Mouse (Mus musculus) MEL-GATA-1-ER (cell line): ENCODE measurements around the gene Pi4ka.

Experiments used
- DNase-seq: peaks from one replicate; pipeline ENCODE4 v3.0.0-alpha.2; 2012; ENCODE audit warnings: low read depth; ENCODE audit errors: extremely low read depth

Gene Pi4ka

DNA sequence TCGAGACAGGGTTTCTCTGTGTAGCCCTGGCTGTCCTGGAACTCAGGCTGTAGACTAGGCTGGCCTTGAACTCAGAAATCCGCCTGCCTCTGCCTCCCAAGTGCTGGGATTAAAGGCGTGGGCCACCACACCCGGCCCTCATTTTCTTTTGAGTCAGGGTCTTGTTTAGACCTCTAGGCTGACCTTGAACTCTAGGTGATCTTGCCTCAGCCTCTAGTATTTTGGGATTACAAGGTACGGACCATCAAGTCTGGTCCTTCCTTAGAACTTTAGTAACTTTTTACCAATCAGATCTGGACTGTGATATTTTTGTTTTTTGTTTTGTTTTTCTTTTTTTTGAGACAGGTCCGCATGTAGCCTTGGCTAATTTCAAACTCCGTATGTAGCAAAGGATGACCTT is 130.4 kb downstream of the Pi4ka start, which contains the start of gene Tmem191c:
TSS of gene Tmem191c (plus strand) at position 357 of the 400 bp plus-strand sequence.
- DNase-seq = no peak

DNA sequence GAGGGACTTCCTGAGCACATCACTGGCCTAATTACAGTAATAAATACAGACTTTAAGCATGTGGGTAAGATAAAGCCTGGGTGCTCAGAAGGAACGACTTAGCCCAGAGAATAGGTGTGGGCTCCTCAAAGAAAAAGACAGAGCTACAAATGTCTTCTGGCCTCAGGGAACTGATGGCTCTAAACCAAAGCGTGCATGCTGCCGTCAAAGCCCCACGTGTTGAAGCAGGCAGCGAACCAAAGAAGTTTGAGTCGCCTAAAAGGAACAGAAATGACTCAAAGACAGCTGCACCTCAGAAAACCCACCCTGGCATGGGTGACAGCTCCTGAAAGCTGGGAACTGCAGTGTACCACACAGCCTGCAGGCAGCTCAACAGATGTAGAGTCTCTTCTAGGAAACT is 134.3 kb downstream of the Pi4ka start:
- DNase-seq = peak; percentile 50

DNA sequence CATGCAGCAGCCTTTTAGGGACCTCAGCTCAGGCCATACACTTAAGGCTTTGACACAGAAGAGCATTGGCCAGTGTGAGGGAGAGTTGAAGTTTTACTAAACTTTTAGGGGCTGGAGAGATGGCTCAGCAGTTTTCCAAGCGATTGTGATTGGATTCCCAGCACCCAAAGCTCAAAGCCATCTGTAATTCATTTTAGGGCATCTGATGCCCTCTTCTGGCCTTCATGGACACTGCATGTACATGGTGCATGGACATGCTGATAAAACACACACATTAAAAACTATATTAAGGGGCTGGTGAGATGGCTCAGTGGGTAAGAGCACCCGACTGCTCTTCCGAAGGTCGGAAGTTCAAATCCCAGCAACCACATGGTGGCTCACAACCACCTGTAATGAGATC is 135.0 kb downstream of the Pi4ka start:
- DNase-seq = peak; percentile 62

DNA sequence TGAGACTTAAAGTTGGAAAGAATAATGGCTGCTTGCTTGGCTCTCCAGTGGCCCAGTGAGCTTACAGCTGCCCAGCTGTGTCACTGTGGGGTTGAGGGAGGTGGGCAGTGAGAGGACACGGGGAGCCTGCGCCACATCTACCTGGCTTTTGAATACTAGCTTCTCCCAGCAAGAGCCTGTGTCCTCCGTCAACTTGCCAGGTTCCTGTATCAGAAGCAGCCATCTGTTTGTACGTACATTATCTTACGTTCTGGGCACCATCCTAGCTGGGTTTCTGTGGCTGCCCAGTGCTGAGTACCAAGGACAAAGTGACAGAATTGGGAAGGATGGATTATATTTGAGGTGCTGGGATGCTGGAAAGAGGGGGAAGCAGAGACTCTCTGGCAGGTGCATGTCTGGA is 136.2 kb downstream of the Pi4ka start:
- no peak for DNase-seq

DNA sequence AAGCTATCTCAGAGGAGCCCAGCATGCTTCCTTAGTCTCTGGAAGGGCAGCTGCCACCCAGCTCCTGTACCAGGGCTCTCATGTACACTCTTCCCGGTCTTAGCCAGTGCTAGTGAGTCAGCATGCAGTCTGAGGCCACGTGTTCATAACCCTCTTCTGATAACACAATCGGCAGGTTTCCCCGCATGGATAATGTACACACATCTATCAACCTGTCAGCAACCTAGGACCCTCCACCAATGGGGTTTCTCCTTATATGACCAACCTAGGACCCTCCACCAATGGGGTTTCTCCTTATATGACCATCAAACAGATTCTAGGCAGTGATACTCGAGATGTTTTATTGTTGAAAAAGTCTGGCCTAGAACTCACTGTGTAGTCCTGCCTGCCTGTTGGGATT is 138.2 kb downstream of the Pi4ka start:
- DNase-seq = peak; percentile 63

DNA sequence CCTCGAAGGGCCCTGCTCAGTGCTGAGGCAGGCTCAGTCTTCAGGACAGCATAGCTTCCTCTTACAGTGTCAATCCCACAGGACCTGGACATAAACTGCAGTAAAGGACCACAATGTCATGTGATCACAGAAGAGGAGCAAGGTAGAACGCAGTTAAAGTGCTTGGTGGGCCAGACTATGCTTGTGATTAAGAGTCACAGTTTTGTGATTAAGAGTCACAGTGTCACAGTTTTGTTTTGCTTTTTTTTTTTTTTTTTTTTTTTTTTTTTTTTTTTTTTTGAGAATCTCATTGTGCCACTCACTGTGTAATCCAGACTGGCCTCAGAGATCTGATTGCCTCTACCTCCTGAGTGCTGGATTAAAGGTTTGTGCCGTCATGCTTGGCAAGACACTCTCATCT is 140.0 kb downstream of the Pi4ka start:
- no peak for DNase-seq

DNA sequence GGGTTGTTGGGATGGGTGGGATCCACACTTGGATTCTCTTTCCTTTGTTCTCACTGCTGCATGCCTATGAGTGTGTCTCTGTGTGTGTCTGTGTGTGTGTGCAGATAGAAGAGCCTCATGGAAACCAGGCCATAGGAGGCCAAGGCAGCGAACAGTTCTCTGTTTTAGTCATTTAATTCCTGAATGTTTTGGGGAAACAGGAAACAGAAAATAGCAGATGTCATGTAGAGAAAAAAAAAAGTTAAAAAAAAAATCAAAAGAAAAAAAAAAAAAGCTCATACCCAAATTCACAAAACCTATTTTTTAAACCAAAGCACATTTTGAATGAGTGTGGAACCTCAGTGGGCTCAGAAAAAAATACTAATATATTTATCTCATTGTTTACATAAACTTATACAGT is 144.8 kb downstream of the Pi4ka start:
- no peak for DNase-seq

DNA sequence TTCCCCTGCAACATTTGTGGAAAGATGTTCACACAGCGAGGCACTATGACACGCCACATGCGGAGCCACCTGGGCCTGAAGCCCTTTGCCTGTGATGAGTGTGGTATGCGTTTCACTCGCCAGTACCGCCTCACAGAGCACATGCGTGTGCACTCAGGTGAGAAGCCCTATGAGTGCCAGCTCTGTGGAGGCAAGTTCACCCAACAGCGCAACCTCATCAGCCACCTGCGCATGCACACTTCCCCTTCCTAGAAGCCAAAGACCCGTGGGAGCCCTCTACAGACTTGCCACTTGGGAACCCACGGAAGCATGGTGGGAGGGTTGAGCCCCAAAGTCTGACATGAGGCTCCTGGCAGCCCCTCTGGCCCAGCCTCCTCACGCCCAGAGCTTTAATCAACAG is 147.2 kb downstream of the Pi4ka start:
- DNase-seq = no peak

DNA sequence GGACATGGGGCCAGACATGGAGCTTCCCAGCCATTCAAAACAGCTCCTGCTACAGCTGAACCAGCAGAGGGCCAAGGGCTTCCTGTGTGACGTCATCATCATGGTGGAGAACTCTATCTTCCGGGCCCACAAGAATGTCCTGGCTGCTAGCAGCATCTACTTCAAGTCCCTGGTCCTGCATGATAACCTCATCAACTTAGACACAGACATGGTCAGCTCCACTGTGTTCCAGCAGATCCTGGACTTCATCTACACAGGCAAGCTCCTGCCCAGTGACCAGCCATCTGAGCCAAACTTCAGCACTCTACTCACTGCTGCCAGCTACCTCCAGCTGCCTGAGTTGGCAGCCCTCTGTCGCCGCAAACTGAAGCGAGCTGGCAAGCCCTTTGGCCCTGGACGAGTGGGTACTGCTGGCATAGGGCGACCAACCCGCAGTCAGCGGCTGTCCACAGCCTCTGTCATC is 148.7 kb downstream of the Pi4ka start:
- DNase-seq = no peak

DNA sequence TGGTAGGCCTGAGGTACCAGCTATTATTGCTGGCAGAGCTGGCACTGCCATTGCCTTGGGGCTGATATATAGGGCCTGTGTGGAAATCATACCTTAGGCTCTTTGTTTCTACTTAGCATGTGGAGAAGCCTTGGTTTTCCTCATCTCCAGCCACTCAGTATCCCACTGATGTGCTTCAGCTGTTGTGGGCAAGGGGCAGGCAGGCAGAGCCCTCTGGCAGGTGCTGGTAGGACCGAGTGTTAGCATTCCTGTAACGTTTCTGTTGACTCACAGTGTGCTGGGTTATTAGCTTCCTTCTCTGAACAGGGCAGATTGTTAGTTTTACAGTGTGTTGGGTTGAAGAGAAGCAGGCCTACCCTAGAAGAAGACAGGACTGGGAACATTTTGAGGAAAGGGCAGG is 150.8 kb downstream of the Pi4ka start:
- DNase-seq = no peak

DNA sequence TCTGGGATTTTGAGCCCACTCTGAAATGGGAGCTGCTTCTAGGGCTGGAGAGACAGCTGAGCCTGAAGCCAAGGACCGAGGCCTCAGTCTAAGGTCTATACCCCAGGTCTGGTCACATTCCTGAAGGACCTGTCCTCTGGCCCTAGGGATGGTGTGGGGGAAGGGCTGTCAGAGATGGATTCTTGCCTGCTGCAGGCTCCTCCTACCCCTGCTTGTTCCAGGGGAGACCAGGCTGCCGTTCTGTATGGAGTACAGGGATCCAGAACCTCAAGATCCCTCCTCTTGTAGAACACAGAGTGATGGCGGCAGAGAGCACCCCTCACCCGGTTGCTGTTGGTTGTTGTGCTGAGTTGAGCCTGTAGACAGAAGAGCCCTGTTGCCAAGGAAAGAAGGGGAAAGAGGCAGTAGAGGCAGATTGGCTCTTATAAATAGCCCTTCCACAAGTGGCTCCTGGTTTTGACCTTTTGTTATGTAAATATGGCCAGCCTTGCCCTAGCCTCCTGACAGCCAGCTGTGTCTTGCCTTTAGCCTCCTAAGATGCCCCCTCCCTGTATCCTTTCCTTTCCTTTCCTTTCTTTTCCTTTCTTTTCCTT is 152.0 kb downstream of the Pi4ka start:
- DNase-seq = no peak

DNA sequence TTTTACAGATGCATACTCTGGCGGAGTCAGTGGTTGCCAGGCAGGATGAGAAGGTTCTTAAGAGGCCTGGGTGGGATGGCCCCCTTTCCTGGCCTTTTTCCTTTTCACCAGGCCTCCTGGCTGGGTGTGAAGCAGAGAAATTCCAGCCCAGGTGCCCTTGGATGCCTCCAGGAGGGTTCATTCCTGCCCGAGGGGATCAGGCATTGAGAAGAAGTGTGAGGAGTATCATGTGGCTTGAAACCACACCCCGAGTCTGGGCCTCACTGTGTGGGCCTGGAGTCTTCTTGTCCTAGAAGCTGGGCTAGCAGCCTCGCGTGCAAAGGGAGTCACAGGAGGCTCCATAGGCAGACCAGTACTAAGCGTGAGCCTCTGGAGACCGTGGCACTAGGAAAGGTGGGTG is 153.3 kb downstream of the Pi4ka start:
- DNase-seq = no peak

DNA sequence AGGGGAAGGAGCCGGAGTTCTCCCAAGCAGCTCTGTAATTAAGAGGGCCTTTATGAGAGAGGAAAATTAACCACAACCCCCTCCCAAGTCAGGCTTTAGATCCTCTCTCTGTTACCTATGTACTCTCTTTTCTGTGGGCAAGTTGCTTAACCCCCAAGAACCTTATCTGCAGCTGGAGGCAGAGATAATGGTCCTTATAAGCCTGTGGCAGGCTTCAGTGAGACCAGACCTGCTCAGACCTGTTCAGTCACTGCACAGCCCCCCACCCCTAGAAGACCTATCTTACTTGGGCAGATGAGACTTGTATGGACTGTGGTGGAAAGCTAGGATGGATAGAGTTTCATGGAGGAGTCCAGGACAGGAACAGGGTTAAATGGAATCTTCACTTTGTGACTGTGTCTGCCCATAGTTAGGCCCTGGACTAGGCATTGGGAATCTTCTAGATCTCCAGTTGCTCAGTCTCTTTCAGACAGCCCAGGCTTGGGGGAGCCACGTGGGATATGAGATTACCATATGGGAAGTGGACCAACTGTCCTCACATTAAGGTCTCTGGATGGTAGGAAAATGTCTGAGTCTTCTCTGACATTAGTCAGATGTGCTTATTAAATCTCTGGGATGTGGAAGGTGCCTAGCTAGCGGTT is 153.9 kb downstream of the Pi4ka start:
- peak; percentile 95 for DNase-seq

DNA sequence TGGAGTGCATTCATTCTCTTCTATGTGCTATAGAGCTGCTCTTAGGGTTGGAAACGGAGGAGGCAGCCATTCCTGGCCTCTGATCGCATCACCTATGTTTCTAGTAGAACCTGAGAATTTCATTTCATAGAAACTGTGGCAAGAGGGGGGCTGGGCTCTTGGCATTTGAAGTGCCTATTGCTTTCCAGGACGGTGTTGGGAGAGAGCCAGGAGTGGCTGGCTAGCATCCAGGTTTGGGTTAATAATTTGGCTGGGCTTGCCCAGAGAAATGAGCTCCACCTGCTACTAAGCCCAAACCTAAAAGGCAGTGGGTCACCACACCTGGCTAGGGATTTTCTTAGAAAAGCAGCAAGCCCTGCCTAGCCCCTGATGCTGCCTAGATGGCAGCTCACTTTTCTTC is 154.6 kb downstream of the Pi4ka start:
- DNase-seq = no peak

DNA sequence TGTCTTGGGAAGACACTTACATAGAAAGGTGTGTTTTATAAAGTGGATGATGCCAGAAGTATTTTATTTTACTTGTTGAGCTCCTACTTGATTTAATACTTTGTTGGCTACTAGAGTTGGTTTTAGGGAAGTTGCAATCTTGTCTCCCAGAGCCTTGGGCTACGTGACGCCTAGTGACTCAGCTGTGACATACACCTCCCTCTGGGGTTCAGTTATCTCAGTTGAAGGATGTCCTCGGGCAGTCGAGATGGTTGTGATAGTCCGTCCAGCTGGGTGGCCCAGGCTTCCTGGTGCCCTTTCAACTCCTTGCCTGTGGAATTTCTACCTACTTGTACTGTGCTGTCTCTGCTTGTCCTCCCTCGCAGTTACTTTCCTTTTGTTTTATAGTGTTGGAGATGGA is 157.0 kb downstream of the Pi4ka start:
- peak; percentile 82 for DNase-seq

DNA sequence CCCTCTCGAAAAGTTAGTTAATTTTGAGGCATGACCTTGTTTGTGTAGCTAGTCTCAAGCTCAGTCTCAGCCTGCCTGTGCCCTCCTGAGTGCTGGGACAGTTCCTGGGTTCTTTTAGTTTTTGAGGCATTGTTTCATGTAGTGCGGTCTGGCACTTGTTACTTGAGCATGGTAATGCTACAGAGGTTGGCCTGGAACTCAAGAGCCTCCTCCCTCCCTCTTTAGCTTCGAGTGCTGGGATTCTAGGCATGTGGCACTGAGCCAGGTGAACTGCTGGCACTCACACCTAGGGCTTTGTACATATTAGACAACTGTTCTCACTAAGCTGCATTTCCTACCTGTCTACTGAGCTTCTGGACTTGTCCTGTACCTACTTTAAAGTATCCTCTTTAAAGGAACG is 158.4 kb downstream of the Pi4ka start:
- no peak for DNase-seq

DNA sequence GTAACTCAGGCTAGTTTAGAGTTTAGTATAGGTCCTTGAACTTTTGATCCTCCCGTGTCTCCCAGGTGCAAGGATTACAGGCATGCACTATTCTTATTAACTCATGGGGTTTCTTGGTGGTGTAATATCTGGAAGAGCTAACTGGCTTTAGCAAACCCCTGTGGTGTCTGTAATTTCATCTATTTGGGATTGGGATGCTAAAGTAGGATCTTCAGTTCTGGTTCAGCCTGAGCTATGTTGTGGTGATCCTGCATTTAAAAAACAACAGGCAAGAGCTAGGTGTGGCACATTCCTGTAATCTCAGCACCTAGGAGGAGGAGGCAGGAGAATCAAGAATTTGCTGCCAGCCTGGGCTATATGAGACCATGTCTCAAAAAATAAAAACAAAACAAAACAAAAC is 161.1 kb downstream of the Pi4ka start:
- no peak for DNase-seq

DNA sequence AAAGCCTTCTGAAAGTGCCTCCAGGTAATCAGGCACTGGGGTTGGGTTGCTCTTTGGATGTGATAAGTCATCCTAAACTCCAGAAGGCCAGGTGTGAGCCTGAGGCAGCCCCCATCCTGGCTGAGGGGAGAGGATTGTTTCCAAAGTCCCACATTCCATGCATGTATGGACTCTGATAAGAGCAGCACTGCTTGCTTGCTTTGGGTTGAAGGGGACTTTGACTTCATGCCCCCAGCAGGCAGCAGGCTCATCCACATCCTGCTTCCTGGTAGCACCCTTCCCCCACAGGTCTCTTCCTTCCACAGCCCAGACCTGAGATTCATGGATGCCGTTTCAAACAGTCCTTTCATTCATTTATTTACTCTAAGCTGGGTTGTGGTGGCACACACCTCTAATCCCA is 162.4 kb downstream of the Pi4ka start:
- no peak for DNase-seq

DNA sequence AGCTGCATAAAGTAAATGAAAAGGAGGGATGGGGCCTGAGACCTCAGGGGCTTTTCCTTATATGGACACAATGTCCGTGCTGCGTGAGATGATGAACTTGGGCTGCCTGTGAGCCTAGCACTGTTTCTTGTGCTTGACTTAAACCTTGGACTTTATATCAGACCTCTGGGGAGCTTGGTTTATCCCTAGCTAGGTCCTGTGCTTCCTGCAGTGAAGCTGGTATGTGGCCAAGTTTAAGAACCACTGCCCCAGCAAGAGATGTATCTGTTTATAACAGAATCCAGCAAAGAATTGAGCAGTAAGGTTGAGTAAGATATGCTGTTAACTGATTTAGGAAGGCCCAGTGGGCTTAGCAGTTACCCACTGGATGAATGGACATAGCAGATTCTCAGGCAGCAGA is 166.7 kb downstream of the Pi4ka start:
- no peak for DNase-seq

DNA sequence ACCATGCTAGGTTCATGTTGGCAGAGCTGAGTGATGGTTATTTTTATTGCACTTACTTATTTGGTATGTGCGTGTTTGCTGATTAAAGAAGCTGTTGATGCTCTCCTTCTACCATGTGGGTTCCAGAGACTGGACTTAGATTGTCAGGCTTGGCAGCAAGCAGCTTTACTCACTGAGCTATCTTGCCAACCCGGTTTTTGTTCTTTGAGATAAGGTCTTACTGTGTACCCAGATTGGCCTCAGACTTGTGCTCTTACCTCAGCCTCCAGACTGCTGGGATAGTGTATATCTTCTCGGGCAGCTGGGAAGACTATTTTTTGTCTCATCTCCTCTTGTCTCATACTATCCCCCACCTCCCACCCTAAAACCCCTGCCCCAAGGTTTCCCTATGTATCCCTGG is 168.5 kb downstream of the Pi4ka start:
- DNase-seq = peak; percentile 67

DNA sequence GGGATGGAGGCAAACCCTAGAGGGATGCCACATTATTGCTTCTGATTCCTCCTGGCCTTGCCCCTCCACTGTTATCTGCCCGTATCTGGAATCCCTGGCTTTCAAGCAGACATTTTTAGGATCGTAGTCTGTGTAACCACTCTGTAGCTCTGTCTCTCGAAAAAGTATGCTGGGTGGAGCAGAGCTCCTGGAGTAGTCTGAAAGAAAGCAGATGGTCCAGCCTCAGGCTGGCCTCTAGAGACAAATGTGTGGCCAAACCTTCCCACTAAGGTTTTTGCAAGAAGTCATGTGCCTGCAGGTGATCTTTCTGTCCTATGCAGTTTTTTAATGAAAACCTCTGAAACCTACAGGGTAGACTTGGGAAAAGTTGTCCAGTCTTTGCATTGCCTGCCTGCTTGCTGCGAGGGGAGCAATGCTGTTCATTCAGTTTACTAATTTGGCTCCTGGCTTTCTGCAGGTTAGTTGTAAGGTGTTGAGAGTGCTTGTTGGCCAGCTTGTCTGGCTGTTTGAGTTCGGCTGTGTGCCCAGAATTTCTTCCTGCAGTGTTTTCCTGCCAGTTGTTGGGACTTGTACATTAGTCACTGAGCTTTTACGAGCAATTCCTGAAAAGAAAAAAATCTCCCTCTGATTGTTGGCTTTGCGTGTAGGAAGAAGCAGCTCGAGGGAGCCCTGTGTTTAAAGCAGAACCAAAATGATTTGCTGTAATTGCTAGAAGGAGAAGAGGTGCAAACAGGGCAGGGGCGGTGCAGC is 171.0 kb downstream of the Pi4ka start:
- DNase-seq = no peak

DNA sequence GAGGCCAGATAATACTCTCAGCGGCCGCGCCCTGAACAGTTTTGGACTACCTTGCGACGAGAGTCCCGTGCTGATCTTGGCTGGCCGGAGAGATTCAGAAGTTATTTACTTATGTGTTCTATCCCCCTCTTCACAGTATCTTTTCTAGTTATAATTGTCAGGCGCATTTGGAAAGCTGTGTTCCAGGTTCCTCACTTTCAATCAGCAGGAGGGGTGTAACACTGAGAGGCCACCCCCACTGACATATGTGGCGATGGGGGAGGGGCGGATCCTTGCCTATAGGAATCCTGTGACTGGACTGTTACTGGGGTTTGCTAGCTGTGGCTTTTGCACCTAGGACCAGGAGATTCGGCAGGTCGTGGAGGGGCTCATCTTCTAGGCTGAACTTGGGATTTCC is 171.6 kb downstream of the Pi4ka start:
- no peak for DNase-seq
